Mouse (Mus musculus) Muller cell, postnatal 12 days (primary cell): ENCODE measurements around the gene Pon2.
"Not testable (repeated sequence)": the region's sequence is repeated elsewhere in the genome, so short reads cannot be mapped to it uniquely, and the experiment has no call there.

Experiments
- DNase-seq: peaks from one replicate; pipeline ENCODE4 v3.0.0-alpha.2; 2015; ENCODE audit errors: inconsistent ontology term

Pon2 gene

GRCm38 (mm10) chr6:5230261-5230660, 68.0 kb downstream of the Pon2 start:
- no peak for DNase-seq

DNA sequence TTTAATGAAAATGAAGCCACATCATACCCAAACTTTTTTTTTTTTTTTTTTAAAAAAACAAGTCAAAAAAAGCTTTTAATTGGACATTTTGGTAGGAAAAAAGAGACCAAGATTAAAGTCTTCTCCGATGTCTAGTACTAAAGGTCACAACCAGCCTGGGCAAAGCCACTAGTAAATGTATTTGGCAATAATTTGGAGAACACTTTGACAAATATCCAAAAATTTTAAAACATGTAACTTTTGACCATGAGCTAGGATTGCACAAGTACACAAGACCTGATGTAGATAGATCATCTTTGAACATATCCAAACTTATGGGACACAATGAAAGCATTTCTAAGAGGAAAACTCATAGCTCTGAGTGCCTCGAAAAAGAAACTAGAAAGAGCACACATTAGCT, 74.7 kb downstream of the Pon2 start:
- DNase-seq: not testable (repeated sequence)

DNA sequence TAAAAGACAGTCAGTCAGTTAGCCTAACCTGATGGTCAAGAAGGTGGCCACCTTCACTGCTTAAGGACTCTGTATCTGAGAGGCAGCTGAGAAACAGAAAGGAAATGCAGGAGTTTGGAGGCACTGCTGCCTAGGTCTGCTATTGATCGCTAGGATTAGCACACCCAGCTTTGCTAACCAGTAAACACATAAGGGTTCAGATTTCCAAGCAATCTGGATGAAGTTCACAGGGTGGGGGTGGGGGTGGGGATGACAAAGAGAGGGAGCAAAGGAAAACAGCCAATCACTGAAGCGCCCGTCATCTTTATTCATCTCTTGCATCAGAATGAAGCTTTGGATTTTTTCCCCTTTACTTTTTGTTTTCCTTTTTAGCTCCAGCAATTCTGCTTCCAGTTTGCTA, 76.2 kb downstream of the Pon2 start:
- DNase-seq: no peak

DNA sequence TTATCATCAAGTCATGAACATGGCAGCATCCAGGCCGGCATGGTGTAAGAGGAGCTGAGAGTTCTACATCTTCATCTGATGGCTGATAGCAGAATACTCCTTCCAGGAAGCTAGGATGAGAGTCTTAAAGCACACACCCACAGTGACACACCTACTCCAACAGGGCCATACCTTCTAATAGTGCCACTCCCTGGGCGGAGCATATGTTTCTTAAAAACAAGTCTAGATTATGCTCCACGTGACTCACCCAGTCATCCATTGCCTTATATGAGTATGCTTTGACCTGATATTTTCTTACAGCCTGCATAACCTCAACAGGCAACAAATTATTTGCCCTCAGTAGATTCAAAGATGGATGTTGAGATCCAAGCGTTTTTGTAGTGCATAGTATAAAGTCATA, 80.1 kb downstream of the Pon2 start:
- DNase-seq: no peak
